Mouse (Mus musculus): ENCODE measurements around the gene Ntrk3. TPM values are rescaled to one million over a fixed set of nuclear protein-coding genes. Genes with fewer than 3 reads are reported as not detected.

Ntrk3 gene
- polyA plus RNA-seq, 1 experiment: 7.7 TPM

DNA sequence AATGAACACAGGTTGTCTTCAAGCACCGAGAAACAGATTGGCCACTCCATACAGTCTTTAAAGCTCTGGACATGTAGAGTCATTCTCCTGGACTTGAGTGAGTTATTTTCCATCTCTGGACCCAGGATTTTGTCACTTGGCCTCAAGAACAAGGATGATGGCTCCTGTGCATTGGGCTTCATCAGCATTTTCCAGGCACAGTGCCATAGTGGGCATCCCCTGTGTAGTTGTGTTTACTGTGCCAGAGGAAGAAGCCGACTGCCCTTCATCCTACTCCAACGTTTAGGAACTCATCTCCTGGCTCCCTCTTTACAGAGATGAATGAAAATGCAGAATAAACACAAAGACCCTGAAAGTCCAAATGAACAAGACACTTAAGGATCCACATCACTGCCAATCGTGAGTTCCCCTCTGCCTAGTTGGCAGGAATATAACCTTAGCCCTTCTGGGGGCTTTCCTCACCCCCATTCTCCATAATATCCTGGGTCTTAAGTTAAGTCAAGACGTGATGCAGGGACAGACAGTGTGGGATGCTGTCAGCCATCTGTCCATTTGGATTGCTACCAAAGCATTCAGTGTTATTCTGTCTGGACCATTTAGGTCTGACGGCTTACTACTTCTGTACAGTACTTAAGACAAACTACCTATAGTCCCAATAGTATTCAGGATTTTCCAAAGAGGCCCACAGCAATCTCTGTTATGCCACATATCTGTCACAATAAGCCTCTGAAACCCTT lies 137.7 kb downstream of the Ntrk3 start:
- Histone ChIP-seq H3K27ac (ENCODE audit: control insufficient read depth, insufficient read depth, low read depth, low read length) (no peak overlapping the region), H3K4me3 (ENCODE audit: control insufficient read depth, low read depth, low read length) (no peak overlapping the region), H3K4me1 (ENCODE audit: control insufficient read depth, insufficient read depth, low read length) (peaks cover 6% of the 10 kb centered on the region), H3K27me3 (ENCODE audit: control insufficient read depth, insufficient read depth, low read length) (no peaks in the 10 kb centered on the region), H3K36me3 (ENCODE audit: control insufficient read depth, insufficient read depth, low read length) (no peaks in the 10 kb centered on the region)
- no peak for TF ChIP-seq CTCF (IDR thresholded peaks at IDR 0.05; ENCODE audit: control insufficient read depth, insufficient read depth, insufficient replicate concordance, low read depth, low read length)
- no peak for TF ChIP-seq POLR2A (IDR thresholded peaks at IDR 0.05; ENCODE audit: control insufficient read depth, low read depth, low read length)

- H3K27me3 ChIP-seq (ENCODE audit: control insufficient read depth, insufficient read depth, low read length): no peaks in the 10 kb centered on the region
These were observed 139.7 kb downstream of the Ntrk3 start for GRCm38 (mm10) chr7:78598147-78598546.

GRCm38 (mm10) chr7:78597251-78598129 lies 140.3 kb downstream of the Ntrk3 start:
- peaks cover 6% of the 10 kb centered on the region for H3K4me1 ChIP-seq (ENCODE audit: control insufficient read depth, insufficient read depth, low read length)
- H3K27ac ChIP-seq (ENCODE audit: control insufficient read depth, insufficient read depth, low read depth, low read length): no peak overlapping the region
- no peak overlapping the region for H3K4me3 ChIP-seq (ENCODE audit: control insufficient read depth, low read depth, low read length)
- H3K27me3 ChIP-seq (ENCODE audit: control insufficient read depth, insufficient read depth, low read length): no peaks in the 10 kb centered on the region
- TF ChIP-seq POLR2A (IDR thresholded peaks at IDR 0.05; ENCODE audit: control insufficient read depth, low read depth, low read length) (no peak), CTCF (IDR thresholded peaks at IDR 0.05; ENCODE audit: control insufficient read depth, insufficient read depth, insufficient replicate concordance, low read depth, low read length) (no peak)
- no peaks in the 10 kb centered on the region for H3K36me3 ChIP-seq (ENCODE audit: control insufficient read depth, insufficient read depth, low read length)

More at GRCm38 (mm10) chr7:78598147-78598546, 139.7 kb downstream of the Ntrk3 start:
- Histone ChIP-seq H3K36me3 (ENCODE audit: control insufficient read depth, insufficient read depth, low read length) (no peaks in the 10 kb centered on the region), H3K27ac (ENCODE audit: control insufficient read depth, insufficient read depth, low read depth, low read length) (no peak overlapping the region), H3K4me3 (ENCODE audit: control insufficient read depth, low read depth, low read length) (no peak overlapping the region), H3K4me1 (ENCODE audit: control insufficient read depth, insufficient read depth, low read length) (peaks cover 6% of the 10 kb centered on the region)
- TF ChIP-seq POLR2A (IDR thresholded peaks at IDR 0.05; ENCODE audit: control insufficient read depth, low read depth, low read length): no peak

- TF ChIP-seq CTCF (IDR thresholded peaks at IDR 0.05; ENCODE audit: control insufficient read depth, insufficient read depth, insufficient replicate concordance, low read depth, low read length): no peak
- TF ChIP-seq POLR2A (IDR thresholded peaks at IDR 0.05; ENCODE audit: control insufficient read depth, low read depth, low read length): no peak
- Histone ChIP-seq H3K27ac (ENCODE audit: control insufficient read depth, insufficient read depth, low read depth, low read length) (no peak overlapping the region), H3K36me3 (ENCODE audit: control insufficient read depth, insufficient read depth, low read length) (no peaks in the 10 kb centered on the region), H3K4me1 (ENCODE audit: control insufficient read depth, insufficient read depth, low read length) (peaks cover 6% of the 10 kb centered on the region), H3K27me3 (ENCODE audit: control insufficient read depth, insufficient read depth, low read length) (no peaks in the 10 kb centered on the region), H3K4me3 (ENCODE audit: control insufficient read depth, low read depth, low read length) (no peak overlapping the region)
These were observed 141.3 kb downstream of the Ntrk3 start for GRCm38 (mm10) chr7:78596556-78596955.

GRCm38 (mm10) chr7:78595895-78596294 lies 141.9 kb downstream of the Ntrk3 start:
- no peak overlapping the region for H3K27ac ChIP-seq (ENCODE audit: control insufficient read depth, insufficient read depth, low read depth, low read length)
- H3K36me3 ChIP-seq (ENCODE audit: control insufficient read depth, insufficient read depth, low read length): no peaks in the 10 kb centered on the region
- peaks cover 6% of the 10 kb centered on the region for H3K4me1 ChIP-seq (ENCODE audit: control insufficient read depth, insufficient read depth, low read length)
- TF ChIP-seq POLR2A (IDR thresholded peaks at IDR 0.05; ENCODE audit: control insufficient read depth, low read depth, low read length) (no peak), CTCF (IDR thresholded peaks at IDR 0.05; ENCODE audit: control insufficient read depth, insufficient read depth, insufficient replicate concordance, low read depth, low read length) (peak; percentile 82; the same call in 1 of the 2 replicates)
- no peaks in the 10 kb centered on the region for H3K27me3 ChIP-seq (ENCODE audit: control insufficient read depth, insufficient read depth, low read length)
- H3K4me3 ChIP-seq (ENCODE audit: control insufficient read depth, low read depth, low read length): no peak overlapping the region

DNA sequence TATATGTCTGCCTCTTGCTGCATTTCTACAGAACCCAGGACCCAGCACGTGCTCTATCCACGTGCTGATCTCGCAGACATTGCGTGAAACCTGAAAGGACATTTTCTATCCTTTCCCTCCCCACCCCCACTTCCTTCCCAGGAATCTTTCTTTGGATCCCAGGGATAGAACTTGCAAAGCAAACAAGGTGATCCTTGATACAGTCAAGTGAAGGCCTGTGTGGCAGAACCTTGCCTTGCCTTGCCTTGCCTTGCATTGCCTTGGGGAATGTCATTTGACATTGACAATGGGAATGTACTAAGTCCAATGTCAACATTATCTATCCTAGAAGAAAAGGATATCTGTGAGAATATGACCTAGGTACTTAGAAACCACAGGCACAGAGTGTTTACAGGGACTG lies 144.9 kb downstream of the Ntrk3 start:
- Histone ChIP-seq H3K36me3 (ENCODE audit: control insufficient read depth, insufficient read depth, low read length) (no peaks in the 10 kb centered on the region), H3K4me1 (ENCODE audit: control insufficient read depth, insufficient read depth, low read length) (peaks cover 6% of the 10 kb centered on the region), H3K27me3 (ENCODE audit: control insufficient read depth, insufficient read depth, low read length) (no peaks in the 10 kb centered on the region), H3K4me3 (ENCODE audit: control insufficient read depth, low read depth, low read length) (no peak overlapping the region), H3K27ac (ENCODE audit: control insufficient read depth, insufficient read depth, low read depth, low read length) (no peak overlapping the region)
- TF ChIP-seq CTCF (IDR thresholded peaks at IDR 0.05; ENCODE audit: control insufficient read depth, insufficient read depth, insufficient replicate concordance, low read depth, low read length): no peak
- TF ChIP-seq POLR2A (IDR thresholded peaks at IDR 0.05; ENCODE audit: control insufficient read depth, low read depth, low read length): no peak

DNA sequence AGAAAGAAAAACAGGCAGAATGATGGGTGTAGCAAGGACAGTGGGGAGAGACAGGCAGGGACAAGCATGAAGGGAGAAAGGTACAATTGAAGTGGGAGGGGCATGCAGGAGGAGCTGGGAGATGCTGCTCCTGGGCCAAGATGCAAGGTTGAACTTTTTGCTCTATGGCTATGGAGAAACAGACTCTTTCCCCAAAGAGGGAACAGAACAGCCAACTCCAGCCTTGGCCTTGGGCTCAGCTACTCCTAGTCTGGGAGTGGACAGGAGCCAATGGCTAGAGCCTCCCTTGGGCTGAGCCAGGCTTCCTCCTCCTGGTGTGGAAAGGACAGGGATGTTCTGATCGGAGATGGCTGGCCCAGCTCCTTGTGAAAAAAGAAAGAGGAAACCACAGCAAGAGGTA lies 145.6 kb downstream of the Ntrk3 start:
- Histone ChIP-seq H3K4me3 (ENCODE audit: control insufficient read depth, low read depth, low read length) (no peak overlapping the region), H3K27ac (ENCODE audit: control insufficient read depth, insufficient read depth, low read depth, low read length) (no peak overlapping the region), H3K27me3 (ENCODE audit: control insufficient read depth, insufficient read depth, low read length) (no peaks in the 10 kb centered on the region), H3K4me1 (ENCODE audit: control insufficient read depth, insufficient read depth, low read length) (peaks cover 5% of the 10 kb centered on the region), H3K36me3 (ENCODE audit: control insufficient read depth, insufficient read depth, low read length) (no peaks in the 10 kb centered on the region)
- TF ChIP-seq CTCF (IDR thresholded peaks at IDR 0.05; ENCODE audit: control insufficient read depth, insufficient read depth, insufficient replicate concordance, low read depth, low read length) (no peak), POLR2A (IDR thresholded peaks at IDR 0.05; ENCODE audit: control insufficient read depth, low read depth, low read length) (no peak)

All from testis, adult 2 months (tissue).